Mouse (Mus musculus) forebrain, embryonic 11.5 days (tissue): ENCODE data around the gene Disp2. TPM values are rescaled to one million over a fixed set of nuclear protein-coding genes. Genes with fewer than 3 reads are reported as not detected.

ENCODE experiments used
- ATAC-seq: fragments of 200-750 bp; cut with Nextera tagmentation; replicated peaks from 2 replicates; pipeline ENCODE4 v1.8.0; 2017; ENCODE audit warnings: moderate TSS enrichment; ENCODE audit not compliant: low FRiP score
- DNase-seq: peaks from one replicate; pipeline ENCODE4 v3.0.0-alpha.2; 2017; ENCODE audit warnings: low spot score
- H3K27ac ChIP-seq: fragments of 300-500 bp; sonication (generic); 2 replicates; pipeline ENCODE4 v1.5.1; 2014; ENCODE audit warnings: low read depth, low read length
- H3K27me3 ChIP-seq: fragments of 300-500 bp; sonication (generic); 2 replicates; pipeline ENCODE4 v1.6.1; 2014; ENCODE audit warnings: mild to moderate bottlenecking, low read length, mixed read lengths; ENCODE audit not compliant: control insufficient read depth, insufficient read depth
- H3K36me3 ChIP-seq: fragments of 300-500 bp; sonication (generic); 2 replicates; pipeline ENCODE4 v1.6.1; 2014; ENCODE audit warnings: mild to moderate bottlenecking, low read length, moderate library complexity, mixed read lengths; ENCODE audit not compliant: control insufficient read depth, insufficient read depth
- H3K4me1 ChIP-seq: fragments of 300-500 bp; sonication (generic); replicated peaks from 2 replicates; pipeline ENCODE4 v1.6.1; 2014; ENCODE audit warnings: low read length, mixed read lengths; ENCODE audit not compliant: control insufficient read depth, insufficient read depth
- H3K4me2 ChIP-seq: fragments of 300-500 bp; sonication (generic); 2 replicates; pipeline ENCODE4 v1.6.1; 2014; ENCODE audit warnings: low read depth, mild to moderate bottlenecking, low read length, moderate library complexity, mixed read lengths; ENCODE audit not compliant: severe bottlenecking
- H3K4me3 ChIP-seq: fragments of 300-500 bp; sonication (generic); 2 replicates; pipeline ENCODE4 v1.5.1; 2014; ENCODE audit warnings: low read depth, low read length
- H3K9ac ChIP-seq: fragments of 300-500 bp; sonication (generic); 2 replicates; pipeline ENCODE4 v1.6.1; 2014; ENCODE audit warnings: low read length
- H3K9me3 ChIP-seq: fragments of 300-500 bp; sonication (generic); 2 replicates; pipeline ENCODE4 v1.6.1; 2016; ENCODE audit warnings: low read length, mixed read lengths; ENCODE audit not compliant: control insufficient read depth
- WGBS: fragments of 180-500 bp; shearing (Covaris S2); extraction: QIAGEN DNeasy Blood & Tissue Kit; methylation state at CpG from one replicate; pipeline ENCODE4 v1.1.7; 2014; 5-methylcytosine and 5-hydroxymethylcytosine counted together
- polyA plus RNA-seq: library from polyadenylated mRNA; unstranded; fragments of >200 nt; fragmentation: Nextera tagmentation; extraction: Ambion mirVana; gene quantifications from 2 replicates; pipeline ENCODE4 v1.2.1, GENCODE M21; 2014

The Disp2 gene
- polyA plus RNA-seq, 1 experiment from 2014 or later = 5.9 TPM

DNA sequence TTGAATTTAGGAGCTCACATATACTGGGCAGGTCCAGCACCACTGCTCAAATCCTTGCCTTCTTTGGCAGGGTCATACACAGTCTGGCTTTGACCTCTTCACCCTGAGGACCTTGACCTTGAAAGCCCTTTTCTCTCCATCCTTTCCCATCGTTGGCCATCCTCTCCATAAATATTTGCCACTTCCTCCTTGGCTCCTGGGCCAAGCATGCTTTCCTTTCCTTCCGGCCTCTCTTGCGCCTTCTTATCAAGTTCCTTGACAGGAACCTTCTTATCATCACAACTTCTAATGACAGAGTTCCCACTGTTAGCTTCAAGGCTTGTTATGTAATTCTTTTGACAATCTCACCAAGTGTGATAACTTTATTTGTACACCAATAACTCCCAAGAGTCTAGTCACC lies 25.6 kb downstream of the Disp2 start:
- no peaks in the 10 kb centered on the region for H3K4me1 ChIP-seq
- DNase-seq (no peak), ATAC-seq (no peak)
- no peak overlapping the region for H3K4me3 ChIP-seq
- no peaks in the 10 kb centered on the region for H3K36me3 ChIP-seq
- no peak overlapping the region for H3K4me2 ChIP-seq
- H3K27ac ChIP-seq = no peak overlapping the region
- H3K9ac ChIP-seq = no peak overlapping the region
- 79% methylated on average over 3 of the region's 3 CpGs for WGBS
- H3K9me3 ChIP-seq = no peaks in the 10 kb centered on the region
- H3K27me3 ChIP-seq = no peaks in the 10 kb centered on the region

GRCm38 (mm10) chr2:118805756-118806155 lies 26.2 kb downstream of the Disp2 start:
- H3K9ac ChIP-seq = no peak overlapping the region
- no peak for DNase-seq
- ATAC-seq = no peak
- no peaks in the 10 kb centered on the region for H3K4me1 ChIP-seq
- H3K4me3 ChIP-seq = no peak overlapping the region
- 51% methylated on average over 3 of the region's 3 CpGs for WGBS
- no peaks in the 10 kb centered on the region for H3K36me3 ChIP-seq
- H3K4me2 ChIP-seq = no peak overlapping the region
- H3K27me3 ChIP-seq = no peaks in the 10 kb centered on the region
- H3K27ac ChIP-seq = no peak overlapping the region
- H3K9me3 ChIP-seq = no peaks in the 10 kb centered on the region

DNA sequence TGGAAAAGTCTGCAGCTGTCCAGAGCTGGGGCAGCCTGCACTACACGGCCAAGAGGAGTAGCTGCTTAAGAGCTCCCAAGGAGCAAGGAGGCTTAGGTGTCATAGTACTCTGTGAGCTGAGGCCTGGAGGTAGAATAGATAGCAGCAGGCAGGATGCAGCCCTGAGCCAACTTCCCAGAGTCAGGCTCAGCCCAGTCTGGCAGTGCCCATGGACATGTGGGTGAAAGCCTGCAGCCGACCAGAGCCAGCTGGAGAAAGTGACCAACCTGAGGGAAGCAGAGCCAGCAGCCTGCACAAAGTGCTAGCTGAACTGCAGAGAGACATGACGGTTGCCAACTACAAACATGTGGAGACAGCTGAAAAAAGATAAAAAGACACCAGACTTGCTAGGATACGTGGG lies 27.3 kb downstream of the Disp2 start:
- Histone ChIP-seq H3K4me2 (no peak overlapping the region), H3K9me3 (no peaks in the 10 kb centered on the region), H3K27ac (no peak overlapping the region), H3K4me1 (no peaks in the 10 kb centered on the region), H3K4me3 (no peak overlapping the region), H3K9ac (no peak overlapping the region), H3K27me3 (no peaks in the 10 kb centered on the region), H3K36me3 (no peaks in the 10 kb centered on the region)
- DNase-seq = no peak
- WGBS = 76% methylated on average over 4 of the region's 4 CpGs
- ATAC-seq = no peak

DNA sequence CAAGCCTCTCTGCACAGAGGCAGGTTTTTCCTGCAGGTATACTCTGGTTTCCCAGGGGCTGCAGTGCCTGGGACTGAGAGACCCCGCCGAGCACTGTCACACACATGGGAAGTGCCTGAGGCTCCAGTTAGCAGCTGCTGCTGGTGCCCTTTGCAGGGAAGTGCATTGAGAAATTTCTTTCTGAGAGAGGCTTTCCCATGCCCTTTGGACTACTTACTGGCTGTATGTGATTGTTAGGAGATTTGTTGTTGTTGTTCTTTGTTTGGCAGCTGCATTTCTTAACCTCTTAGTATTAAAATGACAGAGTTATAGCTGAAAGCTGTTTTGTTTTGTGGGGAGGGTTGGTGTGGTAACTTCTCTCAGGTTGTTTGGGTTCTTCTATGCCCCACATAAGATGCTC lies 31.3 kb downstream of the Disp2 start:
- Histone ChIP-seq H3K4me3 (no peak overlapping the region), H3K9ac (no peak overlapping the region), H3K4me2 (no peak overlapping the region), H3K36me3 (no peaks in the 10 kb centered on the region), H3K9me3 (no peaks in the 10 kb centered on the region), H3K27ac (no peak overlapping the region), H3K4me1 (peaks cover 7% of the 10 kb centered on the region), H3K27me3 (no peaks in the 10 kb centered on the region)
- DNase-seq = no peak
- ATAC-seq = no peak
- WGBS = 25% methylated on average over 2 of the region's 2 CpGs

DNA sequence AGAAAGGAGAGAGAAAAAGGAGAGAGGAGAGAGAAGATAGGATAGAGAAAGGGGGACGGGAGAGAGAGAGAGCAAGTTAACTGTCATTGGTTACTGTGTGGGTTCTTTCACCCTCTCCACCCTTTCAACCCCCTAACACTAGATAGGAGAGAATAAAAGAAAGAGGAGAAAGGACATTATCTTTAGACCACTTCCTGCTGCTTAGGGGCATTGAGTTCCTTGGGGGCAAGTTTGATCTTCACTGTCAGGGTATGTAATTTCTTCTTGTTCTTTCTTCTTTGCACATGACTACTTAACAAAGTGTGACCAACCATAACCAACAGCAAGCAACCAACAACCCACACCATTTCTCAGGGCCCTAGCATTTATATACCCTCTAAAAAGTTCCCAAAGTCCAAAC lies 33.2 kb downstream of the Disp2 start:
- ATAC-seq = no peak
- H3K27me3 ChIP-seq = no peaks in the 10 kb centered on the region
- 67% methylated on average over 1 of the region's 1 CpGs for WGBS
- H3K27ac ChIP-seq = no peak overlapping the region
- H3K4me1 ChIP-seq = peaks cover 7% of the 10 kb centered on the region
- H3K9ac ChIP-seq = no peak overlapping the region
- no peaks in the 10 kb centered on the region for H3K9me3 ChIP-seq
- H3K4me3 ChIP-seq = no peak overlapping the region
- no peak for DNase-seq
- H3K4me2 ChIP-seq = no peak overlapping the region
- no peaks in the 10 kb centered on the region; the same call in 1 of the 2 replicates for H3K36me3 ChIP-seq

DNA sequence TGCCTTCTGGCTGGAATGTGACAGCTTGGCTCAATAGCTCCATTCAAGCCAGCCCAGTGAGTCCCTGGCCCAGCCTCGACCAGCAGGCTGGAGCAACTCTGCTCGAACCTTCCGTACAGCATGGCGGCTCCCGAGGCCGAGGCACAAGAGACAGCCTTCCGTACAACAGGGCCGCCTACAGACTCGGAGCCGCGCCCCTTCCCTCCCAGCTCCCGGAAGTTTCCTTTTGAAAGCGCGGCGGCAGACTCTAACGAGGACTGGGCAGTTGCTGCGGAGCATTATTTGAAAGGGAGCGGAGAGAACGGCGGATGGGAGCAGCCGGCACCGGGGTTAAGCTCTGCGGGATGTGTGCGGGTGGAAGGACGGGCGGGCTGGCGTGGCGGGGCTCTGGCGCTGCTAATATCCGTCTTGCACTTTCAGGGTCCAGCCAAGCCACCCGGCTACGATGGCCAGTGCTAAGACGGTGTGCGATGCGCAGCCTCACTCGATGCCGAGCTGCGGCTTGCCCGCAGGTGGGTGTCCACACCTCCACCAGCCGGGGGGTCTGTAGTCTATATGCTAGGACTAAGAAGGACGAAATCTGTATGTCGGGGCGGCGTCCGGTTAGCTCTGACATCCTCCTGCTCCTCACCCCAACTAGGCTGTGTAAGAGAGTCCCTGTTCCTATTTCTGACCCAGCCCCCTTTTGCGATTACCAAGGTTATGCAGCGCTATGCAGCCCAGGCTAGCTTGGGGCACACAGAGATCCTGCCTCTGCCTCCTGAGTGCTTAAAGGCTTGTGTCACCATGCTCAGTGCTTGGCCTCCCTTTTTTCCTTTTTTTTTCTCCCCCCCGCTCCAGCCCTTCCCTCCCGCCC lies 34.7 kb downstream of the Disp2 start, which contains the start of gene Knstrn:
TSS of gene Knstrn (plus strand) at position 23 of the 856 bp plus-strand sequence.
- peak within 1 kb of the TSS; percentile 74 for H3K4me3 ChIP-seq
- H3K9me3 ChIP-seq = no peaks in the 10 kb centered on the region
- H3K27me3 ChIP-seq = no peaks in the 10 kb centered on the region
- DNase-seq (peak; percentile 95), ATAC-seq (peak; percentile 98)
- WGBS = 1% methylated on average over 46 of the region's 49 CpGs
- H3K9ac ChIP-seq = peak within 1 kb of the TSS; percentile 88
- H3K36me3 ChIP-seq = peaks cover 5% of the 10 kb centered on the region
- peak within 1 kb of the TSS; percentile 59 for H3K27ac ChIP-seq
- peak within 1 kb of the TSS; percentile 74 for H3K4me2 ChIP-seq
- H3K4me1 ChIP-seq = peaks cover 7% of the 10 kb centered on the region

- no peaks in the 10 kb centered on the region for H3K9me3 ChIP-seq
- no peak overlapping the region for H3K4me3 ChIP-seq
- no peaks in the 10 kb centered on the region for H3K4me1 ChIP-seq
- H3K36me3 ChIP-seq = peaks cover 28% of the 10 kb centered on the region
- ATAC-seq (no peak), DNase-seq (no peak)
- no peak overlapping the region for H3K4me2 ChIP-seq
- no peak overlapping the region for H3K9ac ChIP-seq
- WGBS = 93% methylated on average over 5 of the region's 5 CpGs
- H3K27me3 ChIP-seq = no peaks in the 10 kb centered on the region
- no peak overlapping the region for H3K27ac ChIP-seq
These were observed 43.3 kb downstream of the Disp2 start for GRCm38 (mm10) chr2:118822800-118823199.

GRCm38 (mm10) chr2:118824396-118824795 lies 44.9 kb downstream of the Disp2 start:
- no peaks in the 10 kb centered on the region for H3K4me1 ChIP-seq
- no peaks in the 10 kb centered on the region for H3K27me3 ChIP-seq
- WGBS = 97% methylated on average over 4 of the region's 4 CpGs
- no peak overlapping the region for H3K27ac ChIP-seq
- no peak overlapping the region for H3K4me2 ChIP-seq
- no peaks in the 10 kb centered on the region for H3K9me3 ChIP-seq
- ATAC-seq (no peak), DNase-seq (no peak)
- no peak overlapping the region for H3K4me3 ChIP-seq
- no peak overlapping the region for H3K9ac ChIP-seq
- H3K36me3 ChIP-seq = peaks cover 22% of the 10 kb centered on the region

DNA sequence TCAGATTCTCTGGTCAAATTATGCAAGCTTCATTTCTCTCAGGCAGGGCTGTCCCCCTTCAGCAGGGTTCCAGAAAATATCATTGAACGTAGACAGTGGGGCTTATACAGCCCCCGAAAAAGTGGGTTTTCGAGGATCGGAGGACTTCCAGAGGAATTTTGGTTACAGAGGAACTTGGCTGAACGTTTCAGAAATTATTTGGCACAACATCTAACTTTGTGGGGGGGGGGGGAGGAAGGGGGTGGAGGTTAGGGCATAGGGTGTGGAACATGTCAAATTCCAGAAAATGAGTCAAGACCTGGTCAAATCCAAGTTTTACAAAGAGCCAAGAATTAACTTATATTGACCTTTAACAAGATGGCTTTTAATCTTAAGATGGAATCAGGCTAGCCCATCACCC lies 49.6 kb downstream of the Disp2 start:
- no peak for DNase-seq
- H3K36me3 ChIP-seq = peaks cover 18% of the 10 kb centered on the region

More for the DNA sequence above, 49.6 kb downstream of the Disp2 start:
- H3K27me3 ChIP-seq = no peaks in the 10 kb centered on the region
- no peak for ATAC-seq
- H3K4me1 ChIP-seq = no peaks in the 10 kb centered on the region
- H3K4me3 ChIP-seq = no peak overlapping the region
- H3K9ac ChIP-seq = no peak overlapping the region
- H3K4me2 ChIP-seq = no peak overlapping the region
- H3K9me3 ChIP-seq = no peaks in the 10 kb centered on the region
- no peak overlapping the region for H3K27ac ChIP-seq
- WGBS = 97% methylated on average over 5 of the region's 5 CpGs
